Mouse (Mus musculus): ENCODE measurements around the gene Foxk2. TPM values are rescaled to one million over a fixed set of nuclear protein-coding genes. Genes with fewer than 3 reads are reported as not detected.

Gene Foxk2
- total RNA-seq (2014; rRNA removed) (89.7 and 95.1 TPM in 2 replicates), polyA plus RNA-seq (2015; fragmentation: Nextera tagmentation; extraction: Ambion mirVana) (11.4 and 12.8 TPM in 2 replicates)

DNA sequence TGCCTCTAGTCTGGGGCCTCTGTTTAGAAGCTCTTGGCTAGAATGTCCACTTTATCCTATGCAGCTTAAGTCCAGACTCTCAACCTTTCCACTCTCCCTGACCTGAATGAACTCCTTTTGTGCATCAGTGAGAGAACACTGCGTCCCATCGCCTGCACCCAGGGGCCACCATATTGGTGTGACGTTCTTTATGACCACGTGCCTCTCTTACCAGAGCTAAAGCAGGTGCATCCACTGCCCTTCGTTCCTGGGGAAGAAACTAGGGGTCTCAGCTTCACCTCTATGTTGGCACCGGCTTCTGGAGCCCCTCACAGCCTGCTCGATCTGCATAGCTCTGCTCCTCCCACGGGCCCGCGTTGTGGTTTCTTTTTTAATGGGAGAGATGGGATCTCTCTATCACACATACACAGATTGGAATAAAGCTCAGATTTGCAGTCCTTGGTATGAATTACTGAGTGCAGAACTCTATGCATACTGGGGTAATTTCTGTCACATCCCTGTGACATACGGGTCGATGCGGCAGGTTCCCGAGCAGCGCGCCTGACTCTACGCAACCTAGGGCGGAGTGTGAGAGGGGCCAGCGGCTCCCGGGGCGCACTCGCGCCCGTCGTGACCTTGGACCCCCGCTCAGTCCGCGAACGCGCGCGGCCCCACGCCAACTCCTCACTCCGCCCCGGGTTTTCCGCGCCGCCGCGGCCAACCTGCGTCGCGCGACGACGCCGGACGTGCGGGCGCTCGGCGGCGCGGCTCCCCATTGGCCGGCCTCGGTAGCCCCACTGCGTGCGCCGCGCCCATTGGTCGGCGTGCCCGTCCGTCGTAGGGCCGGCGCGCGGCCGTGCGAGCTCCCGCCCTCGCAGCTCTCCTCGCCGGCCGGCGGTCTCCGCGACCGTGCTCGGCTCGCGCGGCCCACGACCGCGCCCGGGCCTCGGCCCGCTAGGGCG is at the start of gene Foxk2:
Gene Foxk2, plus strand, starts transcription at position 831 of the 941 bp plus-strand sequence.
- under 1% methylated on average over 89 of the region's 91 CpGs for WGBS
- Histone ChIP-seq H3K27ac (peak within 1 kb of the TSS; percentile 96), H3K36me3 (ENCODE audit: insufficient read depth, low read length) (peaks cover 11% of the 10 kb centered on the region; the same call in 1 of the 2 replicates), H3K9ac (replicated peaks; ENCODE audit: low read length) (peak within 1 kb of the TSS; percentile 98), H3K9me3 (ENCODE audit: low read length) (no peaks in the 10 kb centered on the region), H3K4me1 (ENCODE audit: insufficient read depth, low read length) (peaks cover 11% of the 10 kb centered on the region; the same call in 1 of the 2 replicates), H3K4me2 (ENCODE audit: low read depth, low read length) (peak within 1 kb of the TSS; percentile 84), H3K4me3 (ENCODE audit: low read length) (peak within 1 kb of the TSS; percentile 84), H3K27me3 (ENCODE audit: insufficient read depth, low read length) (no peaks in the 10 kb centered on the region)
- ATAC-seq (peak; percentile 97), DNase-seq (ENCODE audit: low spot score) (peak; percentile 98)
- no peak for TF ChIP-seq CTCF (IDR thresholded peaks at IDR 0.05; ENCODE audit: low read depth)

DNA sequence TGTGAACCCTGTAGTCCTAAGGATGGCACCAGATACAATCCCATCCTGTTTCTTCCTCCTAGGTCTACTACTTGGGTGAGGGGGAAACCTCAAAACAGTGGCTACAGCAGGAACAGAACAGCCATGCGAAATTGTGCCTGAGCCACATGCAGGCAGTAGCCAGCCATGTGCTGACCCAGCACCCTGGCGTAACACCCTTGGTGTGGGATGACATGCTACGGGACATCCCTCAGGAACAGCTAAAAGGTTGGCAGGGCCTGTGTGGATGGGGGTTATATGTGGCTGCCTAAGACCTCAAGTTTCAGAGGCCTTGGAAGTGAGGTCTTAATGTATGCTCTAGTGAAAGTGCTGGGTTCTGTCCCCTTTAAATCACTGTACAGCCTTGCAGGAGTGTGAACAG is 43.0 kb upstream of the Foxk2 start:
- Histone ChIP-seq H3K27me3 (ENCODE audit: insufficient read depth, low read length) (no peaks in the 10 kb centered on the region), H3K4me2 (ENCODE audit: low read depth, low read length) (no peak overlapping the region), H3K27ac (no peak overlapping the region), H3K4me1 (ENCODE audit: insufficient read depth, low read length) (no peaks in the 10 kb centered on the region), H3K9ac (replicated peaks; ENCODE audit: low read length) (no peak overlapping the region), H3K9me3 (ENCODE audit: low read length) (no peaks in the 10 kb centered on the region), H3K36me3 (ENCODE audit: insufficient read depth, low read length) (peaks cover 23% of the 10 kb centered on the region; the same call in 1 of the 2 replicates), H3K4me3 (ENCODE audit: low read length) (no peak overlapping the region)
- 93% methylated on average over 3 of the region's 3 CpGs for WGBS
- DNase-seq (ENCODE audit: low spot score) (no peak), ATAC-seq (no peak)
- TF ChIP-seq CTCF (IDR thresholded peaks at IDR 0.05; ENCODE audit: low read depth), result no peak

DNA sequence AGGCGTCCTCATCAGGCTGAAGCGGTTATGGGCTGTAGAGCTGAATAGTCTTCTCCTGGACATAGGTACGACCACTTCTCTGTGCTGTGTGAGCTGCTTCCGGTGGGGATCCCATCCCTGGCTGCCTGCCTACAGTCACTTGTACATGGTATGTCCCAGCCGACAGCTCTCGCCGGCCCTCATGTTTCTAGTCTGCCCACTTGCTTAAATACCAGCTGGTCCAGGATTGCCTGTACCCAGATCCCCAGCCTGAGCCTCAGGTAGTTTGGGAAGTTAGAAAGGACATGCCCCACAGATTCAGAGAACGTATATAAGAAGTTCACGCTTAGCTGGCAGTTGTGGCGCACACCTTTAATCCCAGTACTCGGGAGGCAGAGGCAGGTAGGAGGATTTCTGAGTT is 40.0 kb upstream of the Foxk2 start:
- Histone ChIP-seq H3K27me3 (ENCODE audit: insufficient read depth, low read length) (no peaks in the 10 kb centered on the region), H3K4me1 (ENCODE audit: insufficient read depth, low read length) (no peaks in the 10 kb centered on the region), H3K27ac (no peak overlapping the region), H3K4me2 (ENCODE audit: low read depth, low read length) (no peak overlapping the region), H3K9ac (replicated peaks; ENCODE audit: low read length) (no peak overlapping the region), H3K36me3 (ENCODE audit: insufficient read depth, low read length) (peaks cover 29% of the 10 kb centered on the region), H3K9me3 (ENCODE audit: low read length) (no peaks in the 10 kb centered on the region), H3K4me3 (ENCODE audit: low read length) (no peak overlapping the region)
- no peak for TF ChIP-seq CTCF (IDR thresholded peaks at IDR 0.05; ENCODE audit: low read depth)
- DNase-seq (ENCODE audit: low spot score) (no peak), ATAC-seq (no peak)
- WGBS, result 91% methylated on average over 11 of the region's 11 CpGs

DNA sequence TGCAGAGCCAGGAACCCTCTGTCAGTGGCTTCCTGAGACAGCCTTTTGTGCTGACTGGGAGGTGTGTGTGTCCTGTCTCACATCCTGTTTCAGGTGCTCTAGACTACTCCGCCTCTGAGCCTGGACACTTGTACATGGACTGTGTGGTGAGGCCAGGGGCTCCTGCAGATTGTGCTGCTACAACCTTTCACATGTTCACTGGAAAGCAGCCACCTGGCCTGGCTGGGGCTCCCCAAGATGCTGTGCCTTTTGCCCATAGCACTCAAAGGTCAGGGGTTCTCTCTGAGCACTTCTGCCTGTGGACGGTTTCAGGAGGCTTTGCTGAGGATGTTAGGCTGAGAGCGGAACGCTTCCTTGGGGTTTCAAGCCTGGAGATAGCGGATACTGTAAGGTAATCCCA is 39.0 kb upstream of the Foxk2 start:
- Histone ChIP-seq H3K27me3 (ENCODE audit: insufficient read depth, low read length) (no peaks in the 10 kb centered on the region), H3K27ac (no peak overlapping the region), H3K4me1 (ENCODE audit: insufficient read depth, low read length) (no peaks in the 10 kb centered on the region), H3K36me3 (ENCODE audit: insufficient read depth, low read length) (peaks cover 29% of the 10 kb centered on the region), H3K4me3 (ENCODE audit: low read length) (no peak overlapping the region), H3K9me3 (ENCODE audit: low read length) (no peaks in the 10 kb centered on the region), H3K9ac (replicated peaks; ENCODE audit: low read length) (no peak overlapping the region), H3K4me2 (ENCODE audit: low read depth, low read length) (no peak overlapping the region)
- 82% methylated on average over 5 of the region's 5 CpGs for WGBS
- ATAC-seq (no peak), DNase-seq (ENCODE audit: low spot score) (no peak)
- no peak for TF ChIP-seq CTCF (IDR thresholded peaks at IDR 0.05; ENCODE audit: low read depth)

DNA sequence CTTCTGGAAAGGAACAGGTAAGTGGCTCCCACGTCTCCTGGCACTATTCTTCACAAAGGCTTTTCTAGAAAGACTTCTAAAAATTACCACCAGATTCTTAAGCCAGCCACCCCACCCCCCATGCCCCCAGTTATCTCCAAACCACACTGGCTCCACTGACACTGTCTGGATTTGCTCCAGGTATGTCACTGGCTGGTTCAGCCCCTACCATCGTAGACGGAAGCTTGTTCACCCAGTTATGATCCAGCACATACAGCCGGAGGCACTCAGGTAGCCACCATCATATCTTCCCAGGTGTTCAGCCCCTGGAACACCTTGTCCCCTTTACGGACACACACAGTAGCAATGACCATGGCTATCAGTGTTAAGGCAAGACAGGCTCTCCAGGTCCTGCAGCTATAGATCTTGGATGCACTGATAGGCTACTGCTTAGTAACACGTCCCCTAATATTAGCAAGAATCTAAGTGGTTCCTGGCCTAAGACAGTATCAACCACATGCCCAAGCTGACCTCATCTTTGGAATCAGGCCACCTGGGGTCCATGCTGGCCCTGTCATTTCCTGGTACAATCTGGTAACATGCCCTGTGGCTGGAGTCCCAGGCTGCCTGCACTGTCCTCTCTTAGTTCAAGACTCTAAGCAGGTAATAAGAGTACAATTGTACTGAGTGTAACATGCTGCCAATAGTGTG is 38.3 kb upstream of the Foxk2 start:
- no peak overlapping the region for H3K4me3 ChIP-seq (ENCODE audit: low read length)
- no peak overlapping the region for H3K27ac ChIP-seq
- no peak overlapping the region for H3K4me2 ChIP-seq (ENCODE audit: low read depth, low read length)
- no peaks in the 10 kb centered on the region for H3K27me3 ChIP-seq (ENCODE audit: insufficient read depth, low read length)
- DNase-seq (ENCODE audit: low spot score), result no peak
- H3K4me1 ChIP-seq (ENCODE audit: insufficient read depth, low read length), result no peaks in the 10 kb centered on the region
- H3K36me3 ChIP-seq (ENCODE audit: insufficient read depth, low read length), result peaks cover 33% of the 10 kb centered on the region
- H3K9ac ChIP-seq (replicated peaks; ENCODE audit: low read length), result no peak overlapping the region
- H3K9me3 ChIP-seq (ENCODE audit: low read length), result no peaks in the 10 kb centered on the region
- WGBS, result 90% methylated on average over 6 of the region's 6 CpGs
- TF ChIP-seq CTCF (IDR thresholded peaks at IDR 0.05; ENCODE audit: low read depth), result no peak
- no peak for ATAC-seq

DNA sequence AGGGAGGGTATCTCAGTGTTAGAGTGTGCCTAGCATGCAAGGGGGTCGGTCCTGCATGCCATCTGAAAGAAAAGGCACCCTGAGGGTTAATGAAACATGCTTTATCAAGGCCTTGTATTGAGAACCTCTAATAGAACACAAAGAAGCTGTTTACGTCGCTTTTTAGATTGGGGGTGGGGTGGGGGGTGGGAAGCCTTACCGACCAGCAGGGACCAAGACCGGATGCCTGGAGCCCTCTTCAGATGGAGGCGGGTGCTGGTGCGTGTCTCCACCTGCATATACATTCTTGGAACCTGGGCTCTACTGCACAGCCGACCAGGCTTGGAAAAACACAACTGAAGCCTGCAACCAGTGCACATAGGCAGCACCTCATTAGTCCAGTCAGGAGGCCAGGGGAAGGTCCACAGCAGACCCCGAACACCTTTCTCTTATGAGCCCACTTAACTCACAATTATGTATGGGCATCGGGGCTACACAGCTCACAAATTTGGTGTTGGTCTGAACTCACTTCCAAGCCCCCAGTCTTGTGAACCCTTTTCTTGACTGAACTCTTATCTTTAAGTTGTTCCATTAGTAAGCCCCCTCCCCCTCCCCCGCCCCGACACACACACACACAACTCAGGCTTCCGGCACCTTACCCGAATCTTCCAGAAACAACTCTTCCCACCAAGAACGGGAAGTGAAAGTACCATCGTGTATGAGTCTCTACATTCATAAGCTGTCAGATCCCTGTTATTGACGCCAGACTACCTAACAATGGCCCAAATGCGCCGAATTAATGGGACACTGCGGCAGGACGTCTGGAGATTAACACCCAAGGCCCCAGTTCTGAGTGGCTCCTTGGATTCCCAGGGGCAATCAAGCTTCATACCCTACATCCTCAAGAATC is 31.4 kb upstream of the Foxk2 start:
- peak overlapping the region; percentile 59 for H3K4me3 ChIP-seq (ENCODE audit: low read length)
- peak overlapping the region; percentile 86 for H3K4me2 ChIP-seq (ENCODE audit: low read depth, low read length)
- no peak for TF ChIP-seq CTCF (IDR thresholded peaks at IDR 0.05; ENCODE audit: low read depth)
- no peaks in the 10 kb centered on the region for H3K27me3 ChIP-seq (ENCODE audit: insufficient read depth, low read length)
- no peak for ATAC-seq
- peaks cover 11% of the 10 kb centered on the region for H3K36me3 ChIP-seq (ENCODE audit: insufficient read depth, low read length)
- H3K9ac ChIP-seq (replicated peaks; ENCODE audit: low read length), result peak overlapping the region; percentile 55
- H3K9me3 ChIP-seq (ENCODE audit: low read length), result no peaks in the 10 kb centered on the region
- WGBS, result 21% methylated on average over 21 of the region's 21 CpGs
- H3K4me1 ChIP-seq (ENCODE audit: insufficient read depth, low read length), result peaks cover 8% of the 10 kb centered on the region
- H3K27ac ChIP-seq, result peak overlapping the region; percentile 46; the same call in 1 of the 2 replicates
- peak; percentile 16 for DNase-seq (ENCODE audit: low spot score)

Measured in hindbrain, postnatal 0 days (tissue).